Mouse (Mus musculus): ENCODE results near the gene Fxr1. TPM values are rescaled to one million over a fixed set of nuclear protein-coding genes. Genes with fewer than 3 reads are reported as not detected.
"Not testable (repeated sequence)": the region's sequence is repeated elsewhere in the genome, so short reads cannot be mapped to it uniquely, and the experiment has no call there.

Gene Fxr1
- polyA plus RNA-seq, 1 experiment from 2014 or later, result 44.7 TPM

DNA sequence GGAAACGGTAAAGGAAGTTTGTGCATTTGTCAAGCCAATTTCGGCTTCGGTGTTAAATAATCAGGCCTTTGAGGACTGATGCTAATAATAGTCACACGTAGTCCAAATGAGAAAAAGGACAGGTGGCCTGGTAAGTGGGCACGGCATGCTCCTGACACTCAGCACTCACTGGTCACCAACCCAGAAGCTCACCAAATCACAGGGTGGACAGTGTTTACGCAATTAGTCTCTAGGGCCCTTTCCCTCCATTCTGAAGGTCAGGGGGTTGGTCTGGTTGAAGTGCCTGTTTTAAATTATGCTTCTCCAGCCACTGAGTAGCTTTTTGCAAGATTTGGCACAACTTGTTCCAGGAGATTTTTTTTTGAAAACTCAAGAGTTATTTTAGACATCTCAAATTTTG is 11.6 kb upstream of the Fxr1 start:
- no peak overlapping the region for H3K27ac ChIP-seq
- ATAC-seq (ENCODE audit: low FRiP score), result no peak
- H3K4me1 ChIP-seq (replicated peaks), result no peaks in the 10 kb centered on the region

DNA sequence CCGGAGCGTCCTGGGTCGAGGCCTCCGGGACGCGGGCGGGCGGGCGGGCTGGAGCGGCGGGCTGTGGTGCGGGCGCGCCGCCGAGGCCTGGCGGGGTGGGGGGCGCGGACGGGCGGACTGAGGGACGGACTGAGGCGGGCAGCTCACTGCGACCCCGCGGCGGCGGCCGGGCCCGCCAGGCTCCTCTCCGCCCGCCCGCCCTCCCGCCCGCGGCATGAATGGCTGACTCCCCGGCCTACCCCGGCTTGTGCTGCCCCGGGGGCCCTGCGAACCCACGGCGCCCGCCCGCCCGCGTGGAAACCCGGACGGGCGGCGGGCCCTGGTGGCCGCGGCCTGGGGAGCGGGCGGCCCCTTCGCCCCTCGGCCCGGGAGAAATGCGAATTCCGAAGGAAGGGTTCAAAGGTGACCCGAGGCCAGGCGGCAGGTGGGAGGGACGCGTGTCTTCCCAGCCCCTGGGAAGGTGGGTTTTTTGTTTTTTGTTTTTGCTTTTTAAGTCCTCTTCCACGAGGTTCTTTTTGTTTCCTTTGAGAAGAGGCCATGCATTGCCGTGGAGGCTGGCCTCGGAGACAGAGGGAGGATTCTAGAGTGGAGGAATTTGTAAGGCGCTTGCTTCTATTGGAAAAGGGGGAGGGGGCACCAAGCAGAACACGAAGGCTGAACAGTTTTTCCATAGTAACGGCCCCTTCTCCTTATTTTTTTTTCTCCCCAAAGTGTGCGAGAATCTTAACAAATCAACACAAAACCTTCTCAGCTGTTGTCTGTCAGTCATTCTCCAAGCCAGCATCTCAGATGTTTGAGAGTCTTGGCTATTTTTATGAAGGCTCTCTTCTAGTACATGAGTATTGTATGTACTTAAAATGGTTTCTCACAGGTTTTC is 877 bp downstream of the Fxr1 start:
- Histone ChIP-seq H3K9me3 (no peaks in the 10 kb centered on the region), H3K4me1 (replicated peaks) (peaks cover 18% of the 10 kb centered on the region), H3K4me3 (peak overlapping the region; percentile 96), H3K36me3 (no peaks in the 10 kb centered on the region), H3K4me2 (peak overlapping the region; percentile 78), H3K9ac (peak overlapping the region; percentile 96), H3K27ac (peak overlapping the region; percentile 94), H3K27me3 (no peaks in the 10 kb centered on the region)
- WGBS, result under 1% methylated on average over 54 of the region's 70 CpGs
- ATAC-seq (ENCODE audit: low FRiP score), result no peak; the same call in none of the 2 replicates

More for the DNA sequence above, 11.6 kb upstream of the Fxr1 start:
- Histone ChIP-seq H3K9me3 (no peaks in the 10 kb centered on the region), H3K4me3 (no peak overlapping the region), H3K4me2 (no peak overlapping the region), H3K9ac (no peak overlapping the region), H3K36me3 (no peaks in the 10 kb centered on the region), H3K27me3 (no peaks in the 10 kb centered on the region)
- WGBS, result 78% methylated on average over 6 of the region's 6 CpGs

DNA sequence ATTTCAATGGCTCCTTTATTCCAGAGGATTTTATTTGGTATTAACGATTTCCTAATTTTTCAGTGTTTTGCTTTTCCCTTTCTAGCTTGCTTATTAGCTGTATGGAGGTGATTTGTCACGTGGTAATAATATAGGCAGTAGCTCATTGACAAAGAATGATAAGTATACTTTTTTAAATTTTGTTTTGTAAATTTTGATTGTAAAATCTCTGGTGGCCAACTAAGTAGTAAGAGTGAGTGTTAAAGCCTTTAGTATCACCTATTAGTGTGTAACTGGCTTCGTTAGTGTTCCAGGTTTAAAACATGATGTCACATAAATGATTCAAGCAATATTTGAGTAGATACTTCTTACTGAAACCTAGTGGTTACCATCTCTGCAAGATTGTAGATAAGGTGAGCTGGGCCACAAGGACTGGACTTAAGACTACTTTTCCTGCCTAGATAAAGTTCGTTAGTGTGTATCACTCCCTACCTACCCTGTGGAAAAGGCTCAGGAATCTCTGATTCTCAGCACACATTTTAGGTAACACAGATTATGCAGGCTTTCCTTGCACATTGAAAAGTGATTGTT is 1.6 kb downstream of the Fxr1 start:
- Histone ChIP-seq H3K9ac (peak overlapping the region; percentile 96), H3K27ac (no peak overlapping the region), H3K4me3 (peak overlapping the region; percentile 96), H3K36me3 (no peaks in the 10 kb centered on the region), H3K4me1 (replicated peaks) (peaks cover 18% of the 10 kb centered on the region), H3K4me2 (peak overlapping the region; percentile 78), H3K9me3 (no peaks in the 10 kb centered on the region), H3K27me3 (no peaks in the 10 kb centered on the region)
- no peak for ATAC-seq (ENCODE audit: low FRiP score)
- 76% methylated on average over 4 of the region's 4 CpGs for WGBS

GRCm38 (mm10) chr3:34028935-34029334 is 9.2 kb downstream of the Fxr1 start:
- H3K27ac ChIP-seq, result no peak overlapping the region
- H3K36me3 ChIP-seq, result no peaks in the 10 kb centered on the region
- H3K4me3 ChIP-seq, result no peak overlapping the region
- no peaks in the 10 kb centered on the region for H3K9me3 ChIP-seq
- ATAC-seq (ENCODE audit: low FRiP score), result no peak
- no peak overlapping the region for H3K4me2 ChIP-seq
- H3K4me1 ChIP-seq (replicated peaks), result no peaks in the 10 kb centered on the region
- no peaks in the 10 kb centered on the region for H3K27me3 ChIP-seq
- H3K9ac ChIP-seq, result no peak overlapping the region

DNA sequence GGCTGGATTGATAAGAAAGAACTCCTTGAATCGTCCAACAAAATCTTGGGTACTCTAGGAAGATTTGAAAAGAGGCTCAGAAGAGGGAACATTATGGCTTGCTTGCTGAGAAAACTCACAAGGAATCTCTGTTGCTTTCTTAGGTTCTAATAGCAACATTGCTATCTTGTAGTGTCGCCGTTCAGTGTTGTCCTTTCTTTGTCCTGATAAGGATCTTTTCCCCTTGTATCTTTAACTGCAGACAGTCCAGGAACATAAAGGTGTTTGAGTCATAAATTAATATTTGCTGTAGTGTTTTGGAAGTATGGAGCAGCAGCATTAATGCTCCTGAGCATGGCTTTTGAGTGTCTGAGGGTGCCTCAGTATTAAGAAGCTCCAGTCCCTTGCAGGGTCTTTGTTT is 10.9 kb downstream of the Fxr1 start:
- 89% methylated on average over 3 of the region's 3 CpGs for WGBS

DNA sequence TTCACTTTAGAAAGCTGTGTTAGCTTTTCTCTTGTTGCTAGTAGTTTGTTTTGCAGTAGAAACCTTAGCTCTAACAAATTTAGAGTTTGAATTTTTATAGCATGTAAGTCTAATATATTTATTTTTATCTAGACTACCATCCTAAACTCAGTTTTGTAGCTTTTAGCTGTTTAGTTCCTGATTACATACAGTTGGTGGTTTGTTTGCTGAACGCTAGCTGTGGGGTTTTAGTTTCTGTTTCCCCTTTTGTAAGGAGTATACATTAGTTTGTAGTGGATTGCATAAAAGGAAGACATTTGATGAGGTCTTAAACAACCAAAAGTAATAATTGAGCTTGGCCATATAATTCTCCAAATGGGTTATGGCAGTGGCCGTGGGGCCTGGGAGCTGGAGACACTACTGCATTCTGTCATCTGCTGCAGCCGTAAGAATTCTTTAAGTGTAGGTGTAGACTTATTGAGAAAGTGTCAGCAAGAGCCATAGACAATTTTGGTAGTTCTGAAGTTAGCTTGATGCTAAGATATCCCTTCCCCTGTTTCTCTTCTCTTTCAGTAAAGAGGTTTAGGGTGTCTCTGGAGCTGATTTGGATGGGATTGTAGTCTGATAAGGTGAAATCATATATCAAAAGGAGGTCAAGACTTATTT is 14.1 kb downstream of the Fxr1 start:
- Histone ChIP-seq H3K9ac (no peak overlapping the region), H3K4me2 (no peak overlapping the region), H3K27ac (no peak overlapping the region), H3K9me3 (no peaks in the 10 kb centered on the region), H3K4me3 (no peak overlapping the region), H3K27me3 (no peaks in the 10 kb centered on the region), H3K4me1 (replicated peaks) (peaks cover 3% of the 10 kb centered on the region; the same call in 1 of the 2 replicates), H3K36me3 (no peaks in the 10 kb centered on the region)
- ATAC-seq (ENCODE audit: low FRiP score), result no peak
- WGBS, result 92% methylated on average over 3 of the region's 3 CpGs

More for the DNA sequence above, 10.9 kb downstream of the Fxr1 start:
- Histone ChIP-seq H3K27me3 (no peaks in the 10 kb centered on the region), H3K9me3 (no peaks in the 10 kb centered on the region), H3K4me2 (no peak overlapping the region), H3K9ac (no peak overlapping the region), H3K36me3 (no peaks in the 10 kb centered on the region), H3K4me1 (replicated peaks) (no peaks in the 10 kb centered on the region), H3K27ac (no peak overlapping the region), H3K4me3 (no peak overlapping the region)
- ATAC-seq (ENCODE audit: low FRiP score), result no peak

- no peak overlapping the region for H3K27ac ChIP-seq
- H3K4me1 ChIP-seq (replicated peaks), result peaks cover 3% of the 10 kb centered on the region; the same call in 1 of the 2 replicates
- H3K27me3 ChIP-seq, result no peaks in the 10 kb centered on the region
- H3K9ac ChIP-seq, result no peak overlapping the region
- no peak for ATAC-seq (ENCODE audit: low FRiP score)
- no peaks in the 10 kb centered on the region for H3K9me3 ChIP-seq
- no peak overlapping the region for H3K4me2 ChIP-seq
- 91% methylated on average over 1 of the region's 1 CpGs for WGBS
- no peaks in the 10 kb centered on the region for H3K36me3 ChIP-seq
- no peak overlapping the region for H3K4me3 ChIP-seq
Measured at GRCm38 (mm10) chr3:34034803-34035202, 15.1 kb downstream of the Fxr1 start.

DNA sequence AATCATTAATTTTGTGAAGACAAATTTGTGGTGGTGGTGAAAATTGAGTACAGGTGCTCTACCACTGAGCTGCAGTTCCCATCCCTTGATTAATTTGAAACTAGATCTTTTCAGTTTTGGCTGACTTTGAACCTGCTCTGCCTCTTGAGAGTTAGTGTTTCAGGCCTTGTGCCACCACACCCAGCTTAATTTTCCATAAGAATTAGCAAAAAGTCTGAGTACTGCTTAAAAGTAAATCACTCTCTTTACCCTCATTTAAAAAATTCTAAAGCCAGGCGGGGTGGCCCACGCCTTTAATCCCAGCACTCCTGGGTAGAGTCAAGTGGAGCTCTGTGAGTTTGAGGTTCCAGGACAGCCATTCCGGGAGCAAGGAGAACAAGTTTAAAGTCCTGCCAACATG is 16.0 kb downstream of the Fxr1 start:
- no peaks in the 10 kb centered on the region for H3K9me3 ChIP-seq
- H3K4me2 ChIP-seq, result no peak overlapping the region
- H3K4me3 ChIP-seq, result no peak overlapping the region
- H3K27ac ChIP-seq, result no peak overlapping the region
- H3K9ac ChIP-seq, result no peak overlapping the region
- no peaks in the 10 kb centered on the region for H3K27me3 ChIP-seq
- 92% methylated on average over 3 of the region's 3 CpGs for WGBS
- ATAC-seq (ENCODE audit: low FRiP score), result no peak
- H3K4me1 ChIP-seq (replicated peaks), result peaks cover 3% of the 10 kb centered on the region; the same call in 1 of the 2 replicates
- no peaks in the 10 kb centered on the region for H3K36me3 ChIP-seq

GRCm38 (mm10) chr3:34041990-34042389 is 22.2 kb downstream of the Fxr1 start:
- no peaks in the 10 kb centered on the region for H3K27me3 ChIP-seq
- no peak overlapping the region for H3K4me3 ChIP-seq
- 97% methylated on average over 4 of the region's 4 CpGs for WGBS
- H3K9me3 ChIP-seq, result no peaks in the 10 kb centered on the region
- H3K36me3 ChIP-seq, result peaks cover 17% of the 10 kb centered on the region
- H3K9ac ChIP-seq, result no peak overlapping the region
- ATAC-seq (ENCODE audit: low FRiP score), result no peak
- H3K27ac ChIP-seq, result no peak overlapping the region
- peaks cover 3% of the 10 kb centered on the region; the same call in 1 of the 2 replicates for H3K4me1 ChIP-seq (replicated peaks)
- H3K4me2 ChIP-seq, result no peak overlapping the region

DNA sequence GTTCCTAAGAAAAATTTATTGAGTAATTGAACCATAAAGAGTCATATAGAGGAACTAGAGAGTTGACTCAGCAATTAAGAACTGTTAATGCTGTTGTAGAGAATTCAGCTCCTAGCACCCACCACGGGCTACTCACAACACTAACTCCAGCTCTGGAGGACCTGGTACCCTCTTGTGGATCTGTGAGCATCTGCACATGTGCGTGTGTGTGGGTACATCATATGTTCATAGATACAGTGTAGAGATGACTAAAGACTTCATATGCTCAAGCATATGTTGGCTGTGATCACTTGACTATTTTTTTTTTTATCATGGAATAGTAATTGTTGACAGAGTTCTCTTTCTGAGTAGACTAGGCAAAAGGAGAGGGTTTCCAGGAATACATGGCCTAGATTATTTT is 42.6 kb downstream of the Fxr1 start:
- H3K4me3 ChIP-seq, result no peak overlapping the region
- H3K27me3 ChIP-seq, result no peaks in the 10 kb centered on the region
- peaks cover 38% of the 10 kb centered on the region for H3K36me3 ChIP-seq
- no peak for ATAC-seq (ENCODE audit: low FRiP score)
- 97% methylated on average over 2 of the region's 2 CpGs for WGBS
- no peaks in the 10 kb centered on the region for H3K4me1 ChIP-seq (replicated peaks)
- H3K9me3 ChIP-seq, result no peaks in the 10 kb centered on the region
- H3K4me2 ChIP-seq, result no peak overlapping the region
- no peak overlapping the region for H3K27ac ChIP-seq
- no peak overlapping the region for H3K9ac ChIP-seq

DNA sequence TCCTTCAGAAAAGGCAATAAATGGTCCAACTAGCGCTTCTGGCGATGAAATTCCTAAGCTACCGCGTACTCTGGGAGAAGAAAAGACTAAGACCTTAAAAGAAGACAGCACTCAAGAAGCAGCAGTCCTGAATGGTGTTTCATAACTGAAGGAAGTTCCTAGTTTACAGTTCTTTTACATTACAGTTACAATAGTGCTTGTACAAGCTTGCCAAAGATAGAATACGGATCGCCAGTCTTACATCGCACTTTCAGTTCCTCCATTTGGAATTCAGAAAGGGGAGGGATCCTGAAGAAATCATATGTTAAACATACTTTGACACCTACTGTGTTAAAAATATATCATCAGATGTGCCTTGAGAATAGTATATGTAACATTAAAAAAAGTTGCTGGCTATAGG is 49.2 kb downstream of the Fxr1 start:
- 97% methylated on average over 7 of the region's 7 CpGs for WGBS
- H3K4me3 ChIP-seq; H3K9me3 ChIP-seq; H3K27ac ChIP-seq; H3K27me3 ChIP-seq; H3K9ac ChIP-seq; H3K4me2 ChIP-seq; ATAC-seq (ENCODE audit: low FRiP score); H3K4me1 ChIP-seq (replicated peaks): not testable (repeated sequence)
- peaks cover 32% of the 10 kb centered on the region for H3K36me3 ChIP-seq

GRCm38 (mm10) chr3:34072726-34073125 is 53.0 kb downstream of the Fxr1 start:
- Histone ChIP-seq H3K4me1 (replicated peaks) (no peaks in the 10 kb centered on the region), H3K4me3 (no peak overlapping the region), H3K27me3 (no peaks in the 10 kb centered on the region), H3K27ac (no peak overlapping the region), H3K9ac (no peak overlapping the region), H3K36me3 (peaks cover 38% of the 10 kb centered on the region), H3K9me3 (no peaks in the 10 kb centered on the region), H3K4me2 (no peak overlapping the region)
- WGBS, result 94% methylated on average over 6 of the region's 6 CpGs
- no peak for ATAC-seq (ENCODE audit: low FRiP score)
